Mouse (Mus musculus): ENCODE measurements around the gene Ccdc65. TPM values are rescaled to one million over a fixed set of nuclear protein-coding genes. Genes with fewer than 3 reads are reported as not detected.

Ccdc65 gene
- polyA plus RNA-seq, 1 experiment, result 9.3 TPM

- Histone ChIP-seq H3K4me1 (ENCODE audit: control insufficient read depth, insufficient read depth, low read length) (peaks cover 5% of the 10 kb centered on the region), H3K27ac (ENCODE audit: insufficient read depth, low read length) (no peak overlapping the region), H3K4me3 (ENCODE audit: insufficient read depth, low read length) (peak overlapping the region; percentile 26)
- TF ChIP-seq POLR2A (IDR thresholded peaks at IDR 0.05; ENCODE audit: extremely low read depth, insufficient read depth, low read length) (no peak), CTCF (IDR thresholded peaks at IDR 0.05; ENCODE audit: extremely low read depth, insufficient read depth, low read length) (no peak)
Measured at GRCm38 (mm10) chr15:98772511-98773211, 64.7 kb downstream of the Ccdc65 start.

Other genes starting within 250 kb of the Ccdc65 start
- not detected in 2 replicates for gene OR5BS1P, start 238.3 kb upstream of the Ccdc65 start, polyA plus RNA-seq (2012; rRNA removed)
- not detected in 2 replicates for gene Lalba, start 225.5 kb upstream of the Ccdc65 start, polyA plus RNA-seq (2012; rRNA removed)
- 0.04 and 0.19 TPM in 2 replicates for gene Olfr279, start 215.8 kb upstream of the Ccdc65 start, polyA plus RNA-seq (2012; rRNA removed)
- 52.9 and 55.7 TPM in 2 replicates for gene Kansl2, start 173.9 kb upstream of the Ccdc65 start, polyA plus RNA-seq (2012; rRNA removed)
- gene Ccnt1, start 137.3 kb upstream of the Ccdc65 start, polyA plus RNA-seq (2012; rRNA removed), result 17.4 and 17.9 TPM in 2 replicates
- not detected in 2 replicates for gene 4930415O20Rik, start 137.2 kb upstream of the Ccdc65 start, polyA plus RNA-seq (2012; rRNA removed)
- gene Adcy6, start 98.1 kb upstream of the Ccdc65 start, polyA plus RNA-seq (2012; rRNA removed), result 38.2 and 44.3 TPM in 2 replicates
- gene Cacnb3, start 77.4 kb upstream of the Ccdc65 start, polyA plus RNA-seq (2012; rRNA removed), result 339 and 348 TPM in 2 replicates
- 53.4 and 60.5 TPM in 2 replicates for gene Ddx23, start 45.3 kb upstream of the Ccdc65 start, polyA plus RNA-seq (2012; rRNA removed)
- 34.5 and 37.4 TPM in 2 replicates for gene Rnd1, start 30.7 kb upstream of the Ccdc65 start, polyA plus RNA-seq (2012; rRNA removed)
- gene Fkbp11, start 20.0 kb downstream of the Ccdc65 start, polyA plus RNA-seq (2012; rRNA removed), result 2.1 TPM in 2 replicates
- gene Arf3, start 55.0 kb downstream of the Ccdc65 start, polyA plus RNA-seq (2012; rRNA removed), result 701 and 730 TPM in 2 replicates
- gene Wnt10b, start 69.9 kb downstream of the Ccdc65 start, polyA plus RNA-seq (2012; rRNA removed), result 2.6 and 3.1 TPM in 2 replicates
- gene Wnt1, start 81.7 kb downstream of the Ccdc65 start, polyA plus RNA-seq (2012; rRNA removed), result 0.15 and 0.17 TPM in 2 replicates
- 723 and 876 TPM in 2 replicates for gene Ddn, start 101.3 kb downstream of the Ccdc65 start, polyA plus RNA-seq (2012; rRNA removed)
- gene Prkag1, start 123.3 kb downstream of the Ccdc65 start, polyA plus RNA-seq (2012; rRNA removed), result 71.3 and 75.7 TPM in 2 replicates
- gene Kmt2d, start 163.0 kb downstream of the Ccdc65 start, polyA plus RNA-seq (2012; rRNA removed), result 33.0 and 37.9 TPM in 2 replicates
- 18.3 and 19.9 TPM in 2 replicates for gene Rhebl1, start 186.3 kb downstream of the Ccdc65 start, polyA plus RNA-seq (2012; rRNA removed)
- gene Dhh, start 190.3 kb downstream of the Ccdc65 start, polyA plus RNA-seq (2012; rRNA removed), result 0.25 and 0.28 TPM in 2 replicates
- gene Lmbr1l, start 210.0 kb downstream of the Ccdc65 start, polyA plus RNA-seq (2012; rRNA removed), result 24.7 and 27.1 TPM in 2 replicates
- gene Tuba1b, start 226.4 kb downstream of the Ccdc65 start, polyA plus RNA-seq (2012; rRNA removed), result 1,160 and 1,231 TPM in 2 replicates
- 0.35 and 0.55 TPM in 2 replicates for gene Gm49450, start 245.3 kb downstream of the Ccdc65 start, polyA plus RNA-seq (2012; rRNA removed)
- 1,321 and 1,512 TPM in 2 replicates for gene Tuba1a, start 245.5 kb downstream of the Ccdc65 start, polyA plus RNA-seq (2012; rRNA removed)